Mouse (Mus musculus) MEL (cell line): ENCODE measurements around the gene Vti1a. TPM values are rescaled to one million over a fixed set of nuclear protein-coding genes. Genes with fewer than 3 reads are reported as not detected.

Experiments used
- DNase-seq: peaks from one replicate; pipeline ENCODE4 v3.0.0; 2011; ENCODE audit warnings: low read depth, low spot score
- H3K27ac ChIP-seq: 2 replicates; pipeline ENCODE4 v1.5.1; 2012; ENCODE audit warnings: low read depth, mild to moderate bottlenecking, control low read depth, low read length, moderate library complexity; ENCODE audit not compliant: control insufficient read depth
- H3K27me3 ChIP-seq, 2 experiments: fragments of 150-350 bp in 1 of 2; sonication (generic) in 1 of 2; 2 replicates each; pipeline ENCODE4 v1.6.1; 2012; ENCODE audit warnings: low read length in 2 of 2, mild to moderate bottlenecking in 2 of 2, improper control_type of control experiment in 1 of 2, moderate library complexity in 1 of 2; ENCODE audit not compliant: insufficient read depth in 2 of 2, control insufficient read depth in 1 of 2
- H3K36me3 ChIP-seq, 2 experiments: 2 replicates each; pipeline ENCODE4 v1.6.1; 2012 to 2014; ENCODE audit warnings: low read length in 2 of 2, improper control_type of control experiment in 1 of 2, inconsistent platforms in 1 of 2, mild to moderate bottlenecking in 1 of 2; ENCODE audit not compliant: insufficient read depth in 2 of 2, control insufficient read depth in 1 of 2
- H3K4me1 ChIP-seq, 2 experiments: fragments of 150-350 bp in 1 of 2; sonication (generic) in 1 of 2; 2 replicates each; pipeline ENCODE4 v1.6.1; 2012; ENCODE audit warnings: low read length in 2 of 2, improper control_type of control experiment in 1 of 2, mild to moderate bottlenecking in 1 of 2; ENCODE audit not compliant: insufficient read depth in 2 of 2, control insufficient read depth in 1 of 2
- H3K4me3 ChIP-seq, 2 experiments: fragments of 150-350 bp in 1 of 2; sonication (generic) in 1 of 2; 2 replicates each; pipeline ENCODE4 v1.5.1; 2012; ENCODE audit warnings: low read depth in 2 of 2, low read length in 2 of 2, mild to moderate bottlenecking in 2 of 2, moderate library complexity in 2 of 2, control low read depth in 1 of 2, improper control_type of control experiment in 1 of 2; ENCODE audit not compliant: control insufficient read depth in 1 of 2, insufficient read depth in 1 of 2
- H3K79me2 ChIP-seq: 2 replicates; pipeline ENCODE4 v1.6.1; 2012; ENCODE audit warnings: mild to moderate bottlenecking, low read length, moderate library complexity; ENCODE audit not compliant: control insufficient read depth, poor library complexity, insufficient read depth
- H3K9ac ChIP-seq: 2 replicates; pipeline ENCODE4 v1.6.1; 2012; ENCODE audit warnings: low read depth, mild to moderate bottlenecking, control low read depth, low read length, moderate library complexity; ENCODE audit not compliant: control insufficient read depth, poor library complexity, severe bottlenecking
- H3K9me3 ChIP-seq: fragments of 150-350 bp; sonication (generic); replicated peaks from 2 replicates; pipeline ENCODE4 v1.6.1; 2012; ENCODE audit warnings: mild to moderate bottlenecking, low read length, improper control_type of control experiment, moderate library complexity; ENCODE audit not compliant: insufficient read depth
- CHD1 ChIP-seq: IDR thresholded peaks from 2 replicates; pipeline ENCODE4 v1.6.1; 2012; ENCODE audit warnings: low read depth, mild to moderate bottlenecking, inconsistent platforms, low read length, improper control_type of control experiment
- CHD2 ChIP-seq: IDR thresholded peaks from 2 replicates; pipeline ENCODE4 v1.6.1; 2011; ENCODE audit warnings: low read length, improper control_type of control experiment
- EP300 ChIP-seq, 2 experiments: IDR thresholded peaks; 2 replicates each; pipeline ENCODE4 v1.6.1; 2011; ENCODE audit warnings: improper control_type of control experiment in 2 of 2, low read length in 2 of 2, low read depth in 1 of 2, mild to moderate bottlenecking in 1 of 2
- ETS1 ChIP-seq: IDR thresholded peaks from 2 replicates; pipeline ENCODE4 v1.6.1; 2012; ENCODE audit warnings: low read depth, mild to moderate bottlenecking, inconsistent platforms, low read length, improper control_type of control experiment, moderate library complexity
- GABPA ChIP-seq: IDR thresholded peaks from 2 replicates; pipeline ENCODE4 v1.6.1; 2012; ENCODE audit warnings: low read depth, mild to moderate bottlenecking, inconsistent platforms, low read length, improper control_type of control experiment, moderate library complexity
- HCFC1 ChIP-seq: IDR thresholded peaks from 2 replicates; pipeline ENCODE4 v1.6.1; 2012; ENCODE audit warnings: low read depth, mild to moderate bottlenecking, inconsistent platforms, low read length, improper control_type of control experiment, moderate library complexity
- JUND ChIP-seq: IDR thresholded peaks from 2 replicates; pipeline ENCODE4 v1.6.1; 2011; ENCODE audit warnings: low read depth, mild to moderate bottlenecking, improper control_type of control experiment, low read length
- KAT2A ChIP-seq: conservative IDR thresholded peaks from 2 replicates; pipeline ENCODE4 v1.6.1; 2012; ENCODE audit warnings: low read depth, low read length, improper control_type of control experiment, inconsistent platforms
- MAZ ChIP-seq: IDR thresholded peaks from 2 replicates; pipeline ENCODE4 v1.6.1; 2012; ENCODE audit warnings: low read depth, mild to moderate bottlenecking, inconsistent platforms, low read length, improper control_type of control experiment
- MEF2A ChIP-seq: IDR thresholded peaks from 2 replicates; pipeline ENCODE4 v1.6.1; 2014; ENCODE audit warnings: low read depth, mild to moderate bottlenecking, inconsistent platforms, low read length, improper control_type of control experiment; ENCODE audit not compliant: poor library complexity, insufficient replicate concordance, severe bottlenecking; ENCODE audit errors: extremely low read depth
- MXI1 ChIP-seq: IDR thresholded peaks from 2 replicates; pipeline ENCODE4 v1.6.1; 2011; ENCODE audit warnings: mild to moderate bottlenecking, low read depth, low read length, improper control_type of control experiment
- MYC ChIP-seq: IDR thresholded peaks from 2 replicates; pipeline ENCODE4 v1.6.1; 2011; ENCODE audit warnings: low read depth, mild to moderate bottlenecking, low read length, improper control_type of control experiment, moderate library complexity
- NRF1 ChIP-seq: IDR thresholded peaks from 2 replicates; pipeline ENCODE4 v1.6.1; 2014; ENCODE audit warnings: low read depth, mild to moderate bottlenecking, inconsistent platforms, low read length, improper control_type of control experiment, moderate library complexity; ENCODE audit not compliant: poor library complexity, insufficient read depth, severe bottlenecking
- POLR2A ChIP-seq, 2 experiments: IDR thresholded peaks; 2 replicates each; pipeline ENCODE4 v1.6.1; 2011 to 2012; ENCODE audit warnings: low read length in 2 of 2, mild to moderate bottlenecking in 2 of 2, control low read depth in 1 of 2, improper control_type of control experiment in 1 of 2, low read depth in 1 of 2, moderate library complexity in 1 of 2; ENCODE audit not compliant: control insufficient read depth in 1 of 2, insufficient read depth in 1 of 2, poor library complexity in 1 of 2
- POLR2AphosphoS2 ChIP-seq: IDR thresholded peaks from 2 replicates; pipeline ENCODE4 v1.6.1; 2011; ENCODE audit warnings: low read length, improper control_type of control experiment
- RAD21 ChIP-seq: IDR thresholded peaks from 2 replicates; pipeline ENCODE4 v1.6.1; 2011; ENCODE audit warnings: mild to moderate bottlenecking, low read depth, low read length, improper control_type of control experiment
- TBP ChIP-seq: IDR thresholded peaks from 2 replicates; pipeline ENCODE4 v1.8.0; 2011; ENCODE audit warnings: low read depth, low read length, improper control_type of control experiment
- TCF12 ChIP-seq: IDR thresholded peaks from 2 replicates; pipeline ENCODE4 v1.6.1; 2014; ENCODE audit warnings: low read depth, mild to moderate bottlenecking, inconsistent platforms, low read length, improper control_type of control experiment, moderate library complexity
- UBTF ChIP-seq: IDR thresholded peaks from 2 replicates; pipeline ENCODE4 v1.6.1; 2012; ENCODE audit warnings: low read depth, mild to moderate bottlenecking, inconsistent platforms, low read length, improper control_type of control experiment, moderate library complexity, borderline replicate concordance; ENCODE audit not compliant: insufficient read depth
- USF1 ChIP-seq: IDR thresholded peaks from 2 replicates; pipeline ENCODE4 v1.6.1; 2014; ENCODE audit warnings: low read depth, mild to moderate bottlenecking, inconsistent platforms, low read length, improper control_type of control experiment, moderate library complexity
- ZC3H11A ChIP-seq: IDR thresholded peaks from 2 replicates; pipeline ENCODE4 v1.6.1; 2012; ENCODE audit warnings: low read depth, mild to moderate bottlenecking, inconsistent platforms, low read length, improper control_type of control experiment
- ZKSCAN1 ChIP-seq: IDR thresholded peaks from 2 replicates; pipeline ENCODE4 v1.6.1; 2012; ENCODE audit warnings: low read depth, mild to moderate bottlenecking, inconsistent platforms, low read length, improper control_type of control experiment, moderate library complexity
- ZMIZ1 ChIP-seq: IDR thresholded peaks from 2 replicates; pipeline ENCODE4 v1.6.1; 2012; ENCODE audit warnings: low read depth, mild to moderate bottlenecking, inconsistent platforms, low read length, improper control_type of control experiment, moderate library complexity
- ZNF384 ChIP-seq: IDR thresholded peaks from 2 replicates; pipeline ENCODE4 v1.6.1; 2012; ENCODE audit warnings: low read depth, mild to moderate bottlenecking, inconsistent platforms, low read length, improper control_type of control experiment
- polyA plus RNA-seq, 2 experiments: library from polyadenylated mRNA; stranded (reverse) in 1 of 2; unstranded in 1 of 2; fragments of >175 nt in 1 of 2; fragments of >200 nt in 1 of 2; gene quantifications; 2 replicates each; pipeline versions ENCODE4 v1.2.1 to v1.2.4; 2012; ENCODE audit warnings: low replicate concordance in 2 of 2, low read depth in 1 of 2; ENCODE audit not compliant: insufficient read length in 2 of 2, insufficient read depth in 1 of 2, missing spikeins in 1 of 2
- total RNA-seq: library from RNA; depleted of rRNA; stranded (reverse); fragments of 300-350 nt; gene quantifications from 2 replicates; pipeline ENCODE4 v1.2.3, GENCODE M21; 2012

Vti1a gene
- total and polyA plus RNA-seq, 3 experiments: 37.2 to 119 (median 42.8) TPM

DNA sequence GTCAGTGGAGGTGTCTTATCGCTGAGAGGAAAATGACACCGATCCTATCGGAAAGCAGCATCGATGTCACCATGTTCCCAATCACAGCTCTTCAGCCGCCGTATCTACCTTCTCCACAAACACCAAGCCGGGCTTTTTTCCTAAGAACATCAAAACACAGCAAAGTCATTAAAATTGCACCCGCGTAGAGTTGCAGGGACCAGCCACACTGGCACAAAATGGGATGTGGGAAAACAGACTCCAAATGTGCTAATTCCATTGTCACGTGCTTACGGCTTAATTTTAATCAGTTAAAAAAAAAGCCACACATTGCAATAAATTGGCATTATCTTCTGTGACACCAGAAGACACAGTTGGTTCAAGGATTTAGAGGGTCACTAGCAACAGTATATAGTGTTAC lies 95.3 kb downstream of the Vti1a start:
- no peak for DNase-seq
- no peaks in the 10 kb centered on the region for H3K9me3 ChIP-seq
- no peak overlapping the region for H3K27ac ChIP-seq
- no peak overlapping the region for H3K9ac ChIP-seq
- H3K79me2 ChIP-seq: no peaks in the 10 kb centered on the region
- TF ChIP-seq EP300 (IDR thresholded peaks at IDR 0.05; ENCODE audit: low read depth in 1 of 2, low read length in 2 of 2) (no peak), CHD1 (no peak), TBP (no peak), MXI1 (no peak), USF1 (no peak), ZNF384 (no peak), ZMIZ1 (no peak), ETS1 (no peak), NRF1 (no peak), RAD21 (no peak), MYC (no peak), TCF12 (no peak), GABPA (no peak), JUND (no peak)
- no peak overlapping the region for H3K4me3 ChIP-seq
- no peaks in the 10 kb centered on the region for H3K4me1 ChIP-seq
- H3K27me3 ChIP-seq: no peaks in the 10 kb centered on the region
- H3K36me3 ChIP-seq: peaks cover 0 to under 1% of the 10 kb centered on the region in 2 experiments; a peak in 1 of 4 replicates

DNA sequence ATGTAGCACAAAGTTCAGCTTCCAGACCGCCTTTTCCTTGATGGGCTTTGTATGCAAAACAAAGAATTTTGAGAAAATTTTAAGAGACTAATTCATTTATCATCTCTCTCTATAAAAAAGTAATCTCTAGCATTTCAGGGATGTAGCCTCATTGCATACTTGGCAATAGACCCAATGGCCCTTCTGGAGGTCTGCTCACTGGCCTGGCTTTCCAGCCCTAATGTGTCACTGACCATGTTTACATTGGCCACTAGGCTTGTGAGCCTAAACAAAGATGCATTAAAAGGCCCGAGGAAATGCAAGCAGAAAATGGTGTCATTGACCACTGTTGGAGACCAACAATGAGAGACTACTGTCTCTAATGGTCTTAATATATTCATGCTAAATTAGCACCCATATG lies 95.8 kb downstream of the Vti1a start:
- TF ChIP-seq ZNF384: no peak
- no peak for TF ChIP-seq RAD21
- TF ChIP-seq MXI1: no peak
- TF ChIP-seq EP300 (IDR thresholded peaks at IDR 0.05; ENCODE audit: low read depth in 1 of 2, low read length in 2 of 2): no peak
- no peak for TF ChIP-seq POLR2A (IDR thresholded peaks at IDR 0.05; ENCODE audit: control insufficient read depth in 1 of 2, insufficient read depth in 1 of 2, low read depth in 1 of 2, low read length in 2 of 2, poor library complexity in 1 of 2)
- no peak for TF ChIP-seq MAZ
- TF ChIP-seq GABPA: no peak
- TF ChIP-seq ZMIZ1: no peak
- no peak for TF ChIP-seq KAT2A
- TF ChIP-seq ZKSCAN1: no peak
- no peak for TF ChIP-seq CHD2
- TF ChIP-seq MEF2A: no peak
- TF ChIP-seq POLR2AphosphoS2: no peak
- TF ChIP-seq MYC: no peak
- no peak for TF ChIP-seq ZC3H11A
- TF ChIP-seq UBTF: no peak
- no peak for TF ChIP-seq HCFC1
- TF ChIP-seq, all 39 proteins: peak for 0

More for the DNA sequence above, 95.8 kb downstream of the Vti1a start:
- Histone ChIP-seq H3K27ac (no peak overlapping the region), H3K27me3 (no peaks in the 10 kb centered on the region), H3K79me2 (no peaks in the 10 kb centered on the region), H3K9me3 (no peaks in the 10 kb centered on the region), H3K4me1 (no peaks in the 10 kb centered on the region), H3K9ac (no peak overlapping the region), H3K4me3 (no peak overlapping the region), H3K36me3 (peaks cover 0 to 2% of the 10 kb centered on the region in 2 experiments; a peak in 1 of 4 replicates)
- no peak for DNase-seq
